In genomic region chr9:47440128-47440527, GRCm38 (mm10) we compare ENCODE assay signal across 8 mouse cellular contexts.
DNase-seq lines count a peak whose midpoint lies in the region; ATAC-seq and TF ChIP-seq lines count a peak whose summit lies in the region.

No protein-coding gene starts in this region.

- 23% methylated on average over 6 of the region's 6 CpGs for WGBS in heart, embryonic 12.5 days
- WGBS in hindbrain, embryonic 11.5 days: 20% methylated on average over 6 of the region's 6 CpGs
- WGBS in midbrain, embryonic 11.5 days: 21% methylated on average over 6 of the region's 6 CpGs

- peaks cover 13% of the 10 kb centered on the region; the same call in 1 of the 2 replicates for H3K4me1 ChIP-seq in heart, embryonic 12.5 days (replicated peaks)
- no peaks in the 10 kb centered on the region for H3K4me1 ChIP-seq in hindbrain, embryonic 11.5 days (replicated peaks; ENCODE audit: control insufficient read depth, insufficient read depth, low read length)
- H3K4me1 ChIP-seq in midbrain, embryonic 11.5 days (ENCODE audit: control insufficient read depth, insufficient read depth, low read length): peaks cover 3% of the 10 kb centered on the region; the same call in 1 of the 2 replicates

- DNase-seq in heart, adult 9 months (ENCODE audit: low spot score in 2 of 2): no peak
- DNase-seq in brain, embryonic 14.5 days (ENCODE audit: low read depth): peak; percentile 81
- DNase-seq in hindbrain, embryonic 11.5 days (ENCODE audit: low spot score): peak; percentile 31
- peak; percentile 83 for DNase-seq in midbrain, embryonic 11.5 days (ENCODE audit: low spot score, missing footprints)
- no peak for DNase-seq in ovary, postnatal 14 days (ENCODE audit: low spot score)
- no peak for DNase-seq in kidney, adult 9 months
- DNase-seq in frontal cortex, postnatal 25 days (ENCODE audit: low spot score in 2 of 2): no peak

- H3K27me3 ChIP-seq in heart, embryonic 12.5 days (replicated peaks): peaks cover 61% of the 10 kb centered on the region
- no peaks in the 10 kb centered on the region for H3K27me3 ChIP-seq in hindbrain, embryonic 11.5 days (ENCODE audit: control insufficient read depth, insufficient read depth, low read length)
- no peaks in the 10 kb centered on the region for H3K27me3 ChIP-seq in midbrain, embryonic 11.5 days (ENCODE audit: control insufficient read depth, insufficient read depth, low read length)

- no peak for ATAC-seq in heart, embryonic 12.5 days (ENCODE audit: insufficient number of reproducible peaks, low FRiP score)
- no peak for ATAC-seq in hindbrain, embryonic 11.5 days (ENCODE audit: low FRiP score)
- no peak for ATAC-seq in midbrain, embryonic 11.5 days (ENCODE audit: low FRiP score)

- H3K9ac ChIP-seq in heart, embryonic 12.5 days: no peak overlapping the region
- no peak overlapping the region for H3K9ac ChIP-seq in hindbrain, embryonic 11.5 days (ENCODE audit: low read depth, low read length)
- H3K9ac ChIP-seq in midbrain, embryonic 11.5 days (ENCODE audit: low read length): no peak overlapping the region

- H3K9me3 ChIP-seq in heart, embryonic 12.5 days (replicated peaks): no peaks in the 10 kb centered on the region
- H3K9me3 ChIP-seq in hindbrain, embryonic 11.5 days (ENCODE audit: control insufficient read depth, low read length): no peaks in the 10 kb centered on the region
- H3K9me3 ChIP-seq in midbrain, embryonic 11.5 days (ENCODE audit: control insufficient read depth, low read length): no peaks in the 10 kb centered on the region

- peak overlapping the region; percentile 53 for H3K4me2 ChIP-seq in heart, embryonic 12.5 days
- H3K4me2 ChIP-seq in hindbrain, embryonic 11.5 days (replicated peaks; ENCODE audit: low read depth, low read length): no peak overlapping the region
- H3K4me2 ChIP-seq in midbrain, embryonic 11.5 days: peak overlapping the region; percentile 16; the same call in 1 of the 2 replicates

- H3K27ac ChIP-seq in heart, embryonic 12.5 days (ENCODE audit: poor library complexity, severe bottlenecking): no peak overlapping the region
- no peak overlapping the region for H3K27ac ChIP-seq in hindbrain, embryonic 11.5 days (ENCODE audit: low read depth, low read length)
- no peak overlapping the region for H3K27ac ChIP-seq in midbrain, embryonic 11.5 days (ENCODE audit: low read depth, low read length)

- no peaks in the 10 kb centered on the region for H3K36me3 ChIP-seq in heart, embryonic 12.5 days
- no peaks in the 10 kb centered on the region for H3K36me3 ChIP-seq in hindbrain, embryonic 11.5 days (ENCODE audit: control insufficient read depth, insufficient read depth, low read length)
- no peaks in the 10 kb centered on the region for H3K36me3 ChIP-seq in midbrain, embryonic 11.5 days (ENCODE audit: control insufficient read depth, insufficient read depth, low read length)

- TF ChIP-seq POLR2A in brain, embryonic 14.5 days (IDR thresholded peaks at IDR 0.05; ENCODE audit: borderline replicate concordance, extremely low read depth, insufficient read depth, insufficient read length, poor library complexity, severe bottlenecking): no peak

- peak; percentile 57; the same call in 1 of the 2 replicates for TF ChIP-seq CTCF in brain, embryonic 14.5 days (IDR thresholded peaks at IDR 0.05; ENCODE audit: borderline replicate concordance, extremely low read depth, insufficient read depth, insufficient read length)

- H3K4me3 ChIP-seq in heart, embryonic 12.5 days: peak overlapping the region; percentile 21; the same call in 1 of the 2 replicates
- H3K4me3 ChIP-seq in hindbrain, embryonic 11.5 days (ENCODE audit: low read depth, low read length): no peak overlapping the region
- H3K4me3 ChIP-seq in midbrain, embryonic 11.5 days (ENCODE audit: low read depth, low read length): no peak overlapping the region

Comparison
In these comparisons a context has a peak if more than half of its experiments do, and no peak if none do; other contexts are left out.
1. DNase-seq: peak in brain, embryonic 14.5 days (single experiment), hindbrain, embryonic 11.5 days (single experiment) and midbrain, embryonic 11.5 days (single experiment); none in heart, adult 9 months (0 of 2), ovary, postnatal 14 days (single experiment), kidney, adult 9 months (single experiment) and frontal cortex, postnatal 25 days (0 of 2).